Mouse (Mus musculus) kidney, adult 2 months (tissue): ENCODE measurements around the gene 4930402H24Rik.

ENCODE experiments used
- CTCF ChIP-seq: fragments of 200-500 bp; conservative IDR thresholded peaks from 2 replicates; pipeline ENCODE4 v1.5.1; 2011; ENCODE audit warnings: low read depth, mild to moderate bottlenecking, control low read depth, low read length, moderate library complexity, mixed read lengths; ENCODE audit not compliant: insufficient read depth, insufficient read length
- POLR2A ChIP-seq: fragments of 200-500 bp; IDR thresholded peaks from one replicate; pipeline ENCODE4 v1.6.1; 2011; ENCODE audit warnings: low read depth, low read length, control low read depth

- TF ChIP-seq CTCF (no peak), POLR2A (no peak)
Observed at GRCm38 (mm10) chr2:130657541-130657940, 248.7 kb downstream of the 4930402H24Rik start.
